Mouse (Mus musculus) gastrocnemius, adult 18-20 months (tissue): ENCODE data around the gene Aunip. TPM values are rescaled to one million over a fixed set of nuclear protein-coding genes. Genes with fewer than 3 reads are reported as not detected.

Experiments
- DNase-seq: peaks from one replicate; pipeline ENCODE4 v3.0.0; 2021; ENCODE audit warnings: low spot score
- total RNA-seq, 2 experiments: library from RNA; stranded (reverse); gene quantifications; 2 replicates each; pipeline ENCODE4 v1.2.3; 2021

Aunip gene
- total RNA-seq, 2 experiments from 2014 or later: not detected

DNA sequence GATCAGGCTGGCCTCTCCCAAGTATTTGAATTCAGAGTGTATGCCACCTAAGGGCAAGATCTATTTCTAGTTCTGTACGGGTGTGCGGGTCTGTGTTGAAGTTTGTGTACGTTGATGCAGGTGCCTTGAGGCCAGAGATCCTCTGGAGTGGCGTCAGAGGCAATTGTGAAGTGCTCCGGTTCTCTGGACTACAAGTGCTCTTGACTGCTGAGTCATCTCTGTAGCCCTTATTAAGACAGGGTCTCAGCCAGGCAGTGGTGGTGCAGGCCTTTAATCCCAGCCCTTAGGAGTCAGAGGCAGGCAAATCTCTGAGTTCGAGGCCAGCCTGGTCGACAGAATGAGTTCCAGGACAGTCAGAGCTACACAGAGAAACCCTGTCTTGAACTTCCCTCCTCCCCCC is 4.8 kb downstream of the Aunip start:
- no peak for DNase-seq

DNA sequence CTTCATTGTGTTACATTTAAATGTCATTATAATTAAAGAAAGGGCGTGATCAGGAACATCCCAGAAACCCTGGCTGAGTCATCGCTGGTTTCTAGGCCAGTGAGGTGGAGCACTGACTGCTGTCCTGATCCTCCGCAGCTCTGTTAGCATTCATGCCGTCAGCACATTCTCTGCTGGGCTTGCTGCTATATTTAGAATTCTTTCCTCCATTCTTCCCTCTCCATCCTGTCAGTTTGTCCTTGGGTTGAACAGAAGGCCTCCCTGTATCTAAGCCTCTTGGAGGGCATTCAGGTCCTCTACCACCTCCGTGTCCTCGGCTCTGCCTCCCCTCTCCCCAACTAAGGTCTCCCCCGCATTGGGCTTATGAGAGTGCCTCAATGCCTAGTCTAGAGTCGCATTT is 6.2 kb downstream of the Aunip start:
- DNase-seq: peak; percentile 68

DNA sequence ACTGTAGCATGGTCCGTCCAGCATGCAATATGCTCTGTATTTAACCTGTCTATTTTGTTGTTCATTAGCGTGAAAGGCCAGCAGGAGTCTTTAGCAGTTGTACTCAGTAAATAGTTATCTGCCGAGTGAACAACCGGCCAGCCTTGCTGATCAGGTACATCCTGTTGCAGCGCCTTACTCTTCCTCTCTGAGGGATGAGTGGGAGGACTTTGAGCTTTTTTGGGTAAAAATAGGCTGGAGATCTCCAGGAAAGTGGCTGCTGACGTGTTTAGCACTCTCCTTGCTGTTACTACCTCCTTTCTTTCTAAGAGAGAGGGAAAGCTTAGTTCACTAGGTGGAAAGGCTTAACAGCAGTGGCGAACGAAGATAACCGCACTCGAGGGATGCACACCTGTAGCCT is 6.9 kb downstream of the Aunip start:
- DNase-seq: no peak

DNA sequence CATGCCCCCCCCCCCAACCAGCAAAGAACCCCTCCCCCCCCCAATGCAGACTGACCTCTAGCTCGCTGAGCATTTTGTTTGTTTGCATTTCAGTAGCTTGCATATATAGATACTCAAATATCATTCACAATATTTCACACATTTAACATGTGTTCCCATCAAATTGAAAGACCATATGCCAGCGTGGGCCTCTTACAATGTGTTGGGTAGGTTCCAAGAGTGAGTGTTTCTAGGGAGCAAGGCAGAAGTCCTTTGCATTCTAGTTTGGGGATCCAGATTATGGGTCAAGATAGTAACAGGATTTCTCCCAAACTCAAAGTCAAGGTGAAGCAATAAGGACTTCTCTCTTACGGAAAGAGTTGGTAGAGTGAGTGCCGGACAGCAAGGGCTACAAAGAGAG is 7.7 kb downstream of the Aunip start:
- DNase-seq: no peak

DNA sequence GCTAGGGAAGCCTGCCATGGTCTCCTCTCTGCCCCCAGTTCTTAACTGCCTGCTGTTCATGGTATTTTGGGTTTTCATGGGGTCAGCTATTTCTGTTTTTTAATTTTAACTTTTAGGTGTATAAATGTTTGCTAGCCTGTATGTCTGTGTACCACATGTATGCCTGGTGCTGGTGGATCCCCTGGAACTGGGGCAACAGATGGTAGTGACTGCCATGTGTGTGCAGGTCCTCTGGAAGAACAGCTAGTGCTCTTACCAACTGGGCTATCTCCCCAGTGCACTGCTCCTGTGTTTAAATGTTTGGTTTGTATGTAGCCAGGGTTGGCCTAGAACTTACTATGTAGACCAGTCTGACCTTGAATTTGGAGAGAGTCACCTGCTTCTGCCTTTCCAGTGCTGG is 8.5 kb downstream of the Aunip start:
- DNase-seq: no peak

DNA sequence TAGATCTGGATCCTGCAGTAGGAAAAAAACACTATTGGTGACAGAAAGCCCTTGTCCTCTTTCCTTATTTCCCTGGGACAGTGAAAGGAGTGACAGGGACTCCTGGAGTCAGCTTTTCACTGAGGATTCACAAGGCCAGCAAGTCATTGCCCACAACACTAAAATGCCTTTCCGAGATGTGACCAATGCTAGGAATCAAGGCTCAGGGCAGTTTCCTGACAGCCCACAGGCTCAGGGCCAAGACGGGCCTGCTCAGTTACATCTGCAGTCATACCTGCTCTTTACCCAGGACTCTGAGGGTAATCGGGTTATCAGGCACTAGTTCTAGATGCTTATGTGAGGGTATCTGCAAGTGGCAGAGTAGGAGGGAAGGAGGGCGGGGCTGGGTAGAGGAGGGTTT is 12.6 kb downstream of the Aunip start:
- DNase-seq: no peak

DNA sequence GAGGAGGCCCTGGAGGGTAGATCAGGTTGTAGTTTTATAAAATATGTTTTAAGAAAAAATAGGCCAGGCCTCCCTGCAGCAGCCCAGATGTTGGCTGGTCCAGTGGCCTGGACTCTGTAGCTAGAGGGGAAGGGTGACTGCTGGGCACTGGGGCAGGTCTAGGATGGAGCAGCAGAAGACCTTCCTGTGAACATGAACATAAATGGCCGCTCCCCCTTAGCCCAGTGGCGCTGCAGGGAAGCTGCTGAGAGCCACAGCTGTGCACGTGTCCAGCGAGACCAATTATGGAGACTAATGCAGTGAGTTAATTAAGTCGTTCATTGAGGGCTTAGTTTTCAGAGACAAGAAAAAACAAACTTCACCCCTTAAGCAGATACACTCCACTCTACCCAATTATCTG is 15.0 kb downstream of the Aunip start:
- no peak for DNase-seq

DNA sequence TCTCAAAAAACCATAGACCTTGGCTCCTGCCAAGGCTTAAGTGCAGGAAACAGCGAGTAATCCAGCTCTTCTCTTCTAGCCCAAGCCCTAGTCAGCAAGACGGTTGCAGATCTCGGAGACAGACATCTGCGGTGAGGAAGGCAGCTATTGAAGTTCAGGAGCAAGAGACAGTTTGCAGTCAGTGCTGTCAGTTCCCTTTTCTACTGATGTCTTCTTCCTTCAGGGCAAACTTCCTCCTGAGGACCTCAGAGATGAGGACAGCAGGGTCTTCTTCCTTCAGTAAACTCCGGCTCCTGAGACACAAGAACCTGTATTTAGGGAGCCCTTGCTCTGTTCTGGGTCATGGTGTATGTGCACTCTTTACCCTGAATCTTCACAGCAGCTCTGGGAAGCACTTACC is 15.4 kb downstream of the Aunip start:
- DNase-seq: no peak

DNA sequence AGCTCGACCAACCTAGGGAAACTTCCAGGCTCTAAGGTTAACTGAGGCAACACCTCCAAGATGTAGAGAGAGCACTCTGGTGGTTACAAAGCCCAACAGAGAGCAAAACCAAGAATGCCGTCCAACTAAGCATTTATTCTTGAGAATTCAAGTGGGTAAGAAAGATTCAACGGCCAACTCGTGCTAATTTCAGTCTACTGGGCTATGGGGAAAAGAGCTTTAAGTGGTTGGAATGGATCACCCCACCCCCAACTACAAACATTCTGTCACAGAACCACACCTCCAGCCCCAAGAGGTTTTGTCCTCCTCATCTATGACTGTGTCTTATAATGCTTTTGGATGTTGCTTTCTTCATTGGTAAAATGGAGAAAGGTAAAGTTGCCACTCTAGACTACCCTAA is 22.1 kb downstream of the Aunip start:
- DNase-seq: no peak

DNA sequence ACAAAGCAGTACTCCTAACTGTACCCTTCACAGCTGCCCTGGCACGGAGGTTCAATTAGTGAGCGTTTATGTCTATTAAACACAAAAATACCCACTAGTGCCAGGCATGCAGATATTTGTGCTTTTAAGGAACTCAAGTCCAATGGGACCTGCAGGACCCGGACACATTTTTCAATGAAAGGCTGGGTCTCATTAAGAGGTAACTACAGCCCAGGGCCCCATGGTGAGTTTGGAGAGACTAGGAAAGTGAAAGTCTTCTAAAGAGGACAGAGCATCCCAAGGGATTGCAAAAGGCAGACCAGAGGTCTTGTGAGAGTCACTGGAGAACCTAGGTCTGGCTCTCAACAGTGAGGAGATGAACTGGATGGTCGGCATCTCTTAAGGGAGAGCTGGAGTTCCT is 22.6 kb downstream of the Aunip start:
- DNase-seq: no peak

DNA sequence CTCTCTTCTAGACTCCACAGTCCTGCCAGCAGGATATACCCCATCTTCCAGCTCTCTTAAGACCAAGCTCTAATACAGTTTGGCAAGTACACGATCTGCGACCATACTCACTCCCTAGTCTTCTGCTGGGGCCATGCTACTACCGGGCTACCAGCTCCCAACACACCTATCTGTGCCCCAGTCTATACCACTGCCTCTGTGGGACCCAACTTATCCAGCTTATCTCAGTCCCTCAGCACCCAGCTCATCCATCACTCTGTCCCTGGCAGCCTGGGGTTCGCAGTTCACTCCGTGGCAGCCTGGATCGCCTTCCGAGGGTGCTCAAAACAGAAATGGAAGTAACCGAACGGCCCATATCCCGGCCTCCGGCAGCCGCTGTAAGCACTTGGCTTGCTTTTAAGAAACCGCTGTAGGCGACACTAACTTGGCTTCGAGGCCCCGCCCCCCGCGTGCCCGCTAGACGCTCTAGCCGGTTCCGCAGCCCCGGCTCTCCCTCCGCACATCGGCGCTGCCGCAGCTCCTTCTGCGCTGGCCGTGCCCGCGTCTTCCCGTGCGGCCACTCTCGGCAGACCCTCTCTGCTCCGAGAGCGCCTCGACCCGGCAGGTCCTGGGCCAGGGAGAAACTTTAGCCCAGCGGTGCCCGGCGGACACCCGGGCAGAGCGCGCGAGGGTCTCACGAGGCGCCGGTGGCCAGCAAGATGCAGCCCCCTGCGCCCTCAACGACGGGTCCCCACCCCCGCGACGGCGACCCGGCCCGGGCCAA is 23.5 kb downstream of the Aunip start:
- DNase-seq: peak; percentile 65

DNA sequence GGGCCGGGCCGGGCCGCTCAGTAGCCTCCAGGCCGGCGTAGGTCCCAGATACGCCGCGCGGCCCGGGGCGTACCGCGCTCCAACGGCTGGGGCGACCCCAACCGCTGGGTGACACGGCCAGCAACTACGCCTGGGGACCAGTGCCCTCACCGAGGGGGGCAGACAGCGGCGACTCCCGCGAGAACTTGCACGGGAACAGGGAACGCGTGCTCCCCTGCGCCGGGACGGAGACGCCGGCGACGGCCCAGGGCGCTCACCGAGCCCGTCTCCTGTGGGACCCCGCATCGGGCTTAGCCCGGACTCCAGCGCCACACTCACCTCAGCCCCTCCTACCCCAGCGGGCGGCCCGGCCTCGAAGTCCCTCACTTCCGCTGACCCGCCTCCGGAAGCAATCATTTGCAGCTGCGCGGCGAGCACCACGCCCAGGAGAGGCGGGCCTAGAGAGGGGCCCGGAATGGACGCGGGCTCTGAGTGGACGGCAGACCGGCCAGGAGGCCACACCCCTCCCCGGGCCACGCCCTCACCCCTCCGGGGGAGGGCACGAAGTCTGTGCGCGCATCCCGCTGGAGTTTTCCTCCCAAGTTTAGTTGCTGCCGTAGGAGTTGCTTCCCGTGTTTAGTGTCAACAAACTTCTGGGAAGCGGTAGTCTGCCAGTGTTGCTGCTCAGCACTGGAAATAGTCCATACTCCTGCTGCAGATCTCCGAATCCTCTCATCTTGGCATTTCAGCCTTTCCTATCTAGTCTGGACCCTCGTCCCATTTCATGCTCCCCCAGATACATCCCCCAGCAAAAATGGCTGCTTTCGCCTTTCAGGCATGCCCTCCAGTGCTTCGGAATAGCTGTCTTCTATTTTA is 24.4 kb downstream of the Aunip start, which contains the start of gene Mtfr1l:
Mtfr1l (minus strand) TSS at position 456 of the 855 bp plus-strand sequence.
- DNase-seq: peak; percentile 98

DNA sequence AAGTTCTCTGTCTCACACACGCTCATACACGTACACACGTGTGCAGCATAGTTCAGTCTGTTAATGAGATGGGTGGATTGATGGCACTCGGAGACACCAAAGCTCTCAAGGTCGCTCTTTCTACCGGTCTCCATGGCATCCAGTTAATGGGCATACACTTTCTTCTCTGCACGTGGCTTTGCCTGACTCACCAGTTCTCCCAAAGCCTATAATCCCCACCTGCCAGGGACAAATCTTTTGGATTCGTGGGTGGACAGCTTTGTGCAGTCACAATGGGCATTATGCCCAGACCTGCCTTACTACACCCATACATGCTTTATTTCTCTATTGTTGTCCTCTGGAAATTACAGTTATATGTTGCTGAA is 25.0 kb downstream of the Aunip start:
- DNase-seq: no peak

DNA sequence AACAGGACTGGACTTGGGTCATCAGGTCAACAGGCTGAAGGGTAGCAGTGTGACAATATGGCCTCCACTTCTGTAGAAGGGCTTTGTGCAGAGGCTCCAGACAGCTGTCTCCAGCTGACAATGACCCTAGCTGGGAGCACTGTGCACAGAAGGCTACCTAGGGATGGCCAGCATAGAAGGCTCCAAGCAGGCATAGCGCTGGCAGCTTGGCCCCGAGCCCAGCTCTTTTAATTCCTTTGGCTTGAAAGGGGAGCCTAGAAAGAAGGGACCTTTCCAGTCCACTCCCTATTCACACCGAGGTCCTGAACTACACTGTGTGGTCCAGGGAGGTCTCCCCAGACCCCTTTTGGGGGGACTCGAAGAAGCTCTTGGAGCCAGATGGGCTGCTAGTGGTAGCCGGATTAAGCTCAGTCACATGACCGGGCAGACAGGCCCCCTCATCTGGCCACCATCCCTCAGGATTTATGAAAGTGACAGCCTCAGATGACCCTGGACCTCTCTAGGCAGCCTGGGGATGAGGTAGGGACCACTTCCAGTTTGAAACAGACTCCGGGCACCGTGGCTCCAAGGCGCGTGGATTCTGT is 28.3 kb downstream of the Aunip start:
- no peak for DNase-seq

DNA sequence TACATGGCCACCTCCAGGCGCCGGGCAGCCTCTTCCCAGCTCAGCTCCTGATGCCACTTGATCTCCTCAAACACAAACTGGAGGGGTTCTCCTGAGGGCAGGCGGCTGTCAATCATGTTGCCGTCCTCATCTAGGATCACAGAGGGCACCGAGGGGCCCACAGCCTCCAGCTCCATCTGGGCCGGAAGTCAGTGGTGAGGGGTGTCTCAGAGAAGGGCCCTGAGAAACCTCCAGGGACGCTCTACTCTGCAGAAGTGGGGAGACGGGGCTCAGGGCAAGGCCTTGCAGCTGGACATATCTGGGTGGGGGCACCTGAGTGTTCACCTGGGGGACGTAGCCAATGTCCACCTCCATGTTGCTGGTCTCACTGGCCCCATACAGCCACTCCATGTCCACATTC is 31.9 kb downstream of the Aunip start:
- DNase-seq: no peak

DNA sequence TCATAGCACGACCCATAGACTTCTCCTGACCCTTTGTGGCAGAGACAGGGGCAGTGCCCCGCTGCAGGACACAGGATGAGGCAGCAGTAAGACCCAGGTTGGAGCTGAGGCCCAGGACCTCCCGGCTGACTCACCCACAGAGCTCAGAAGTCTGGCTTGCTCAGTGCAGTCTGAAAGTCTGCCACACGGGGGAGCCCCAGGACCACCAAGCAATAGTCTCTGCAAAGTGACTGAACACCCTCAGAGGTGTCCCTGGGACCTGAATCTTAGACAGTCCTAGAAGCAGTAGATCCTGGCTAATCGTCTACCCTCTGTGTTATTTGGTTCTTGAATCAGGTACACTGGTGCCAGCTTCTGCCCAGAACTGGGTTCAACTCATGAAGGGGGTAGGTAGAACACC is 32.5 kb downstream of the Aunip start:
- peak; percentile 93 for DNase-seq

DNA sequence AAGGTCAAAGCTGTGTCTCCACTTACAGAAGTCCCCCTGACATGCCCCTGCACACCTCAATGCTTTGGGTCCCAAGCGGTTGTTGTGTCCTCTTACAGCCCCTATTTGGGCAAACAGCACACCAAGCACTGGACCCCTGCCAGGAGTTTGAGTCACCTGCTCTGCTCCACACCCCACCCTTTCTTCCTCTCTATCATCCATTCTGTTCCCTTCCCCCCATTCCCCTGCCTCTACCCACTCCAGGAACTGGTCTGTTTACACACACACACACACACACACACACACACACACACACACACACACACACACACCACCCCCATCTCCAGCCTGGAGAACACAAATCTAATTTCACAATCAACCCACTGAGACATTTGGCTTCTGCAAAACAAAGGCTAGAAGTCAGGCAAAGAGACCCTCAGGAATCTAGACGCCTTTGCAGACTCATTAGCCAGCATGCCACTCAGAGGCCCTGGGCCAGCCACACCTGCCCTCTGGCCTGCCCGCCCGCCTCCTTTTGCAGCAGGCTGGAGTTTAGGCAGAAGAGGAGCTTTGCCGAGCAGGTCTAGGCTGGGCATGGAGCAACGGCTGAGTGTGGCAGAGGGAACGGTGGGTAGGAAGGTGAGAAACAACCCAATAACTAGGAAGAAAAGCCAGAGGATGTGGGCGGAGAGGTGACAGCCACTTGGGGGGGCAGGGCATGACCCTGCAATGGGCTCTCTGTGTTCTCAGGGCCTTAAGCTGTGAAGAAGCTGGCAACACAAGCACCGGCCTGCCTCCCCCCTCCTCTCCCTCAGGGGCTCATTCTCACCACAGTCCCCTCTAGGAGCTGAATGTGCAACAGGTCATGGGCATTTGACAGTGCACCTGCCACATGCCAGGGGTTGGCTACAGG is 36.3 kb downstream of the Aunip start:
- DNase-seq: no peak

DNA sequence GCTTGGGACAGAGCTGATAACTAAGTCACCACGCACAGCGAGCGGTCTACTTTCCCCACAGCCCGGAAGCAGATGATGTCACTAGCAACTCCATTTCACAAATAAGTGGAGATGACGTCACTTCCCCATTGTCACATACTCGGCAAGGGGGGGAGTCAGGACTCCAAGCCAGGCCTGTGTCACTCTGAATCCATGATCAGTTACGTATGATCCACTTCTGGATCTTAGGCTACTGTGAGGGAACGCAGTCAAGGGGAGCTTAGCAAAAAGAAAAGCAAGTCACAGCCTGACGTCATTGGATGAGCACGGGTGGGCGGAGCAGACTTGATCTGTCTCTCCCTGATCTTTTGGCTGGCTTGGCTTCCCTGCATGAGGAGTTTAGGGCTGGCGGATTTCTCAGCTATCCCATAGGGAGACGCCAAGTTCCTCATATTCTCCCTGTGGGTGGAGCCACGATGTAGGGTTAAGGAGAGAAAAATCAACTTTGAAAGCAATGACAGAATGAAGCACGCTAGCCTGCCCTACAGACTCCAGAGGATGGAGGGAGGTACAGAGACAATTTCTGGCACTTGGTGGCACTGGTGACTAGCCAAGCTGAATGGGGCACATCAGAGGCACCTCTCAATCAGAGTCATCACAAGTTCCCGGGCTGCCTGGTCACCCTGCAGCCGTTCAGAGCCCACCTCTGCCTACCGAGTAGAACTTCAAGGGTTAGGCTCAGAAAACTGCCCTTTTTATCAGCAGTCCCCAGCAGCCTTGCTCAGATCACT is 37.6 kb downstream of the Aunip start:
- peak; percentile 47 for DNase-seq

DNA sequence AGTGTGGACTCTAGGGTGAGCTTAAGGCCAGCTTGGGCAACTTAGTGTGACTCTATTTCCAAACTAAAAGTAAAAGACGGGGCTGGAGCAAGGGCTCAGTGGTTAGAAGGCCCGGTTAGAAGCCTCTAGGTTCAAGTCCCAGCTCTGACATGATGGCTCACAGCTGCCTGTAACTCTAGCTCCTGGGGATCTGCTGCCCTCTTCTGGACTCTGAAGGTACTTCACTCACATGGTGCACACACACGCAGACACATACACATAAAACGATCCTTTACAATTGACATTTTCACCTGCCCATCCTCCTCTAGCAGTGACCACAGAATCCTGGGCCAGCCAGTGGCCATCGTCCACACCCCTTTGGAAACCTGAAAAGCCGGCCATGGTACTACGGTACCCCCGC is 39.1 kb downstream of the Aunip start:
- DNase-seq: no peak

DNA sequence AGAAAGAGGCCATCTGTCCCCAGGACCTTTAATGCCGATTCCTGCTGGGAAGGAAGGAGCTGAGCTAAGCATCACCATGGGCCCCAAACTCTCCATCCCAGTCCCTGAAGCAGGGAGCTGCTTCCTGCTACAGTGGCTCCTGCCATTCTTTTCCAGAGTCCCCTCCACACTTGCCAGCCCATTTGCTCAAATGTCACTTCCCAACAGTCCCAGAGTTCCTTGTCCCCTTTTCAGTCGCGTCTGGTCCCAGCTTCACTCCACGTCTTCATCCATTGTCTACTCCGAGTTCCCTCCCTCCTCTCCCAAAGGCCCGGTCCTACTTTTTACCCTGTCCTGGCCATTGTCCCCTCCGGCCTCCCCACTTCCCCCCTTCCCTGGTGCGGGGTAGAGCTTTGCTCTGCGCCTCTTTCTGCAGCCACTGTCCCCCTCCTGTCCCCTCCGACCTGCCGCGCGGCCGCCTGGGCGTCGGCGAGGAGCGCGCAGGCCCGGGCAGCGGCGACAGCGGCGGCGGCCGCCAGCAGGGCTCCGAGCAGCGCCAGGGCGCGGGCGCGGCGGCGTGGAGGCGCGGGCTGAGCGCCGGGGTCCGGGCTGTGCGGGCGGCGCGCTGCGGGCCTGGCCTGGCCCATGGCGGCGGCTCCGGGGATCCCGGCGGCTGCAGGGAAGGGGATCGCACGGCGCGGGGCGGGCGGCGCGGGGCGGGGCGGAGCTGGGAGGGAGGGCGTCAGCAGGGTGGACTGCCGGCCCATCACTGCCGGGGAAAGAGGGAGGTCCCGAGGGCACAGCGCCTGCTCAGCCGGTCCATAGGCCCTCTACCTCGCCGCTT is 40.9 kb downstream of the Aunip start, which contains the start of gene Selenon:
Selenon (minus strand) TSS at position 673 of the 823 bp plus-strand sequence.
- peak; percentile 59 for DNase-seq
